Comparison of ENCODE assay signal across 10 mouse cellular contexts in the genomic region with DNA sequence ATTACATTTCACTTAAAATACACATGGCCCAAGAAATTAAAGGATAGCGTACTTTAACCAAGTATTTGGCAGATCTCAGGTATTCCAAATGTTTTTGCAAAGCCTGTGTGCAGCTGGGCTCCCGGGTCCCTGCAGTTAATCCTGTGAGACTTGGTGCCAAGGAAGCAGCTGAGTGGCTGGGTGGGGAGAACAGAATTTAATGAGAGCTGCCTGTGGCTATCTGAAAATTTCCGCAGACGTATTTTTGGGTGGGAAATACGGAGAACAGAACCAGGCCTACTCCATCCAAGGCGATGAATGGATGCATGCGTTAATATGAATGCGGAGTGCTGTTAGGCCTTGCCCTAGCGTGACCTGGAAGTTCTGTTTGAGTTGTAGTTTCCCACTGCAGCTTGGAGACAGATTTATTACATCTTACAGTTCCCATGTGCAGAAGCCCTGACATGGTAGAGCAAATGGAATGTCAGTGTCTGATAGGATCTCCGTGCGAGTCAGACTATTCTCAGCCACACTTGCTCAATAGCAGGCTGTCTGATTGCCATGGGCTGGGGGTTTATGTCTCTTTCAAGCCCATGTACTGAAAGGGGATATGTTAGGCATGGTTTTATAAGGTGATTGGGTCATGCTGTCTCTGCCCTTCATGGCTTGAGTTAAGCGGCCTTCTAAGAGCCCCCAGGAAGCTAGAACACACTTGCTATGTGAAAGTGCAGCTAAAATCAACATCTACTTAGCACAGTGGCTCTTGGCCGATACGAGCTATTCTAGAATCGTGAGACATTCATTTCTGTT. TPM values are rescaled to one million over a fixed set of nuclear protein-coding genes. Genes with fewer than 3 reads are reported as not detected.
DNase-seq lines count a peak whose midpoint lies in the region; ATAC-seq lines count a peak whose summit lies in the region.
"Had no signal": no experiment of that assay in that cellular context is flagged by ENCODE, and none has a peak within 500 bp of the region (broad histone marks: within the 10 kb centered on the region; RNA-seq: fewer than 3 reads in every experiment).

No protein-coding gene starts in this region.

- peak; percentile 97 for DNase-seq in heart, adult 11 months
- DNase-seq in heart, postnatal 36 days = no peak
- DNase-seq in neural tube, embryonic 11.5 days (ENCODE audit: low spot score) = no peak
- DNase-seq in heart, postnatal 4 days = peak; percentile 62
- DNase-seq in adrenal gland, postnatal 14 days = no peak

- intact Hi-C loops in heart, postnatal 36 days (cut with DNase I) = no loop called here

- no peak overlapping the region for H3K4me2 ChIP-seq in neural tube, embryonic 11.5 days (ENCODE audit: low read depth)
- H3K4me2 ChIP-seq in neural tube, embryonic 15.5 days = no peak overlapping the region

- H3K4me3 ChIP-seq in neural tube, embryonic 11.5 days (ENCODE audit: low read depth, low read length) = no peak overlapping the region
- no peak overlapping the region for H3K4me3 ChIP-seq in neural tube, embryonic 15.5 days (replicated peaks)

- 0 out of 2 replicates have a peak overlapping the region, but pooled peaks have one; percentile 27 for H3K27ac ChIP-seq in neural tube, embryonic 11.5 days (ENCODE audit: low read depth, low read length)
- H3K27ac ChIP-seq in neural tube, embryonic 15.5 days (replicated peaks) = no peak overlapping the region
- H3K27ac ChIP-seq: hindbrain, postnatal 0 days; macrophage had no signal

- no peaks in the 10 kb centered on the region for H3K27me3 ChIP-seq in neural tube, embryonic 11.5 days (ENCODE audit: control insufficient read depth, insufficient read depth, low read length)
- no peaks in the 10 kb centered on the region for H3K27me3 ChIP-seq in neural tube, embryonic 15.5 days (replicated peaks)

- H3K4me1 ChIP-seq in neural tube, embryonic 11.5 days (ENCODE audit: control insufficient read depth, insufficient read depth, low read length) = peaks cover 19% of the 10 kb centered on the region
- H3K4me1 ChIP-seq in neural tube, embryonic 15.5 days = peaks cover 23% of the 10 kb centered on the region

- WGBS in neural tube, embryonic 11.5 days = 64% methylated on average over 15 of the region's 15 CpGs
- 63% methylated on average over 15 of the region's 15 CpGs for WGBS in neural tube, embryonic 15.5 days

- no peak overlapping the region for H3K9ac ChIP-seq in neural tube, embryonic 11.5 days (ENCODE audit: low read length)
- H3K9ac ChIP-seq in neural tube, embryonic 15.5 days (replicated peaks) = no peak overlapping the region

- no peak for ATAC-seq in neural tube, embryonic 11.5 days (ENCODE audit: insufficient read depth, low FRiP score, low TSS enrichment)
- ATAC-seq in neural tube, embryonic 15.5 days (ENCODE audit: low FRiP score) = no peak
- no peak for ATAC-seq in granulocyte monocyte progenitor cell, adult 5-6 weeks (replicated peaks; ENCODE audit: poor library complexity, severe bottlenecking)
- ATAC-seq in megakaryocyte progenitor cell, adult 5-6 weeks (replicated peaks; ENCODE audit: poor library complexity) = no peak
- ATAC-seq: hindbrain, postnatal 0 days had no signal

- H3K9me3 ChIP-seq in neural tube, embryonic 11.5 days (ENCODE audit: control insufficient read depth, low read length) = no peaks in the 10 kb centered on the region
- no peaks in the 10 kb centered on the region for H3K9me3 ChIP-seq in neural tube, embryonic 15.5 days (replicated peaks)

- H3K36me3 ChIP-seq in neural tube, embryonic 11.5 days (ENCODE audit: control insufficient read depth, insufficient read depth, low read length) = no peaks in the 10 kb centered on the region
- H3K36me3 ChIP-seq in neural tube, embryonic 15.5 days = peaks cover 14% of the 10 kb centered on the region

RNA-seq across cellular contexts. Expression of a gene that starts 17.5 kb away (rescaled TPM):
- total RNA-seq in heart, postnatal 36 days (2021) = 10 to 100 TPM; 21.2 to 49.2 TPM
- 17.7 and 20.0 TPM in 2 replicates for polyA plus RNA-seq in neural tube, embryonic 11.5 days (2014; fragmentation: Nextera tagmentation; extraction: Ambion mirVana)
- 13.7 and 16.8 TPM in 2 replicates for polyA plus RNA-seq in neural tube, embryonic 15.5 days (2015; fragmentation: Nextera tagmentation; extraction: Ambion mirVana)
- 100 to 1,000 TPM; 161 to 163 TPM for total RNA-seq in heart, postnatal 4 days (2021)
- total RNA-seq in granulocyte monocyte progenitor cell, adult 5-6 weeks (2014; fragmentation: Nextera tagmentation) = 0.19 TPM in 1 of 2 replicates, not detected in the other
- total RNA-seq in granulocyte monocyte progenitor cell, adult 5-6 weeks (2017) = 0.26 and 0.43 TPM in 2 replicates
- 10.7 and 13.2 TPM in 2 replicates for total RNA-seq in adrenal gland, postnatal 14 days (2021)
- total RNA-seq in megakaryocyte progenitor cell, adult 5-6 weeks (2015) = 0.49 and 0.76 TPM in 2 replicates
- total RNA-seq in megakaryocyte progenitor cell, adult 5-6 weeks (2017) = 0.46 and 0.64 TPM in 2 replicates

RNA-seq across cellular contexts. Expression of a gene that starts 21.1 kb away (rescaled TPM):
- 1 to 10 TPM; 1.3 to 1.9 TPM for total RNA-seq in heart, postnatal 36 days (2021)
- 3.3 TPM in 2 replicates for polyA plus RNA-seq in neural tube, embryonic 11.5 days (2014; fragmentation: Nextera tagmentation; extraction: Ambion mirVana)
- 4.5 and 6.6 TPM in 2 replicates for polyA plus RNA-seq in neural tube, embryonic 15.5 days (2015; fragmentation: Nextera tagmentation; extraction: Ambion mirVana)
- total RNA-seq in heart, postnatal 4 days (2021) = 1 to 10 TPM; 2.7 to 4.0 TPM
- 9.0 and 11.9 TPM in 2 replicates for total RNA-seq in granulocyte monocyte progenitor cell, adult 5-6 weeks (2014; fragmentation: Nextera tagmentation)
- total RNA-seq in granulocyte monocyte progenitor cell, adult 5-6 weeks (2017) = 20.7 and 35.7 TPM in 2 replicates
- 0.86 and 4.1 TPM in 2 replicates for total RNA-seq in adrenal gland, postnatal 14 days (2021)
- total RNA-seq in megakaryocyte progenitor cell, adult 5-6 weeks (2015) = 18.5 and 19.4 TPM in 2 replicates
- 13.0 and 26.7 TPM in 2 replicates for total RNA-seq in megakaryocyte progenitor cell, adult 5-6 weeks (2017)

Comparison
In these comparisons a context has a peak if more than half of its experiments do, and no peak if none do; other contexts are left out.
1. DNase-seq: peak in heart, adult 11 months (single experiment) and heart, postnatal 4 days (single experiment); none in heart, postnatal 36 days (0 of 2), neural tube, embryonic 11.5 days (single experiment) and adrenal gland, postnatal 14 days (single experiment).